Mouse (Mus musculus) heart, embryonic 14.5 days (tissue): Measurements from ENCODE around the gene Gtse1. TPM values are rescaled to one million over a fixed set of nuclear protein-coding genes. Genes with fewer than 3 reads are reported as not detected.

ENCODE experiments used
- ATAC-seq: fragments of 200-750 bp; cut with Nextera tagmentation; 2 replicates; pipeline ENCODE4 v1.8.0; 2017; ENCODE audit warnings: low read depth, moderate TSS enrichment; ENCODE audit not compliant: insufficient number of reproducible peaks, insufficient read depth, low FRiP score
- H3K27ac ChIP-seq, 2 experiments: fragments of 200-500 bp in 1 of 2; fragments of 300-500 bp in 1 of 2; sonication (generic) in 1 of 2; replicated peaks in 1 of 2; 2 replicates each; pipeline ENCODE4 v1.5.1; 2012 to 2014; ENCODE audit warnings: low read depth in 2 of 2, low read length in 2 of 2, control low read depth in 1 of 2, mild to moderate bottlenecking in 1 of 2, mixed read lengths in 1 of 2; ENCODE audit not compliant: control insufficient read depth in 1 of 2, insufficient read depth in 1 of 2
- H3K27me3 ChIP-seq: fragments of 300-500 bp; sonication (generic); 2 replicates; pipeline ENCODE4 v1.6.1; 2014; ENCODE audit warnings: mild to moderate bottlenecking, low read length, control low read depth; ENCODE audit not compliant: control insufficient read depth, insufficient read depth
- H3K36me3 ChIP-seq: fragments of 300-500 bp; sonication (generic); 2 replicates; pipeline ENCODE4 v1.6.1; 2014; ENCODE audit warnings: mild to moderate bottlenecking, control low read depth, low read length, mixed read lengths; ENCODE audit not compliant: control insufficient read depth, insufficient read depth
- H3K4me1 ChIP-seq, 2 experiments: fragments of 200-500 bp in 1 of 2; fragments of 300-500 bp in 1 of 2; sonication (generic) in 1 of 2; 2 replicates each; pipeline ENCODE4 v1.6.1; 2012 to 2014; ENCODE audit warnings: low read length in 2 of 2, control low read depth in 1 of 2, mixed read lengths in 1 of 2; ENCODE audit not compliant: control insufficient read depth in 2 of 2, insufficient read depth in 2 of 2
- H3K4me2 ChIP-seq: fragments of 300-500 bp; sonication (generic); 2 replicates; pipeline ENCODE4 v1.6.1; 2014; ENCODE audit warnings: mild to moderate bottlenecking, low read length
- H3K4me3 ChIP-seq, 2 experiments: fragments of 200-500 bp in 1 of 2; fragments of 300-500 bp in 1 of 2; sonication (generic) in 1 of 2; 2 replicates each; pipeline ENCODE4 v1.5.1; 2012 to 2014; ENCODE audit warnings: low read length in 2 of 2, mild to moderate bottlenecking in 2 of 2, control low read depth in 1 of 2, low read depth in 1 of 2, moderate library complexity in 1 of 2; ENCODE audit not compliant: control insufficient read depth in 1 of 2, insufficient read depth in 1 of 2
- H3K9ac ChIP-seq: fragments of 300-500 bp; sonication (generic); 2 replicates; pipeline ENCODE4 v1.6.1; 2014; ENCODE audit warnings: mild to moderate bottlenecking, low read length
- H3K9me3 ChIP-seq: fragments of 300-500 bp; sonication (generic); 2 replicates; pipeline ENCODE4 v1.6.1; 2016; ENCODE audit warnings: low read length, control low read depth; ENCODE audit not compliant: control insufficient read depth
- WGBS: fragments of 180-500 bp; shearing (Covaris S2); extraction: QIAGEN DNeasy Blood & Tissue Kit; methylation state at CpG from one replicate; pipeline ENCODE4 v1.1.7; 2014; 5-methylcytosine and 5-hydroxymethylcytosine counted together
- polyA plus RNA-seq: library from polyadenylated mRNA; unstranded; fragments of >200 nt; fragmentation: Nextera tagmentation; extraction: Ambion mirVana; gene quantifications from 2 replicates; pipeline ENCODE4 v1.2.1, GENCODE M21; 2014

Gtse1 gene
- polyA plus RNA-seq, 1 experiment from 2014 or later, result 21.8 TPM

- no peaks in the 10 kb centered on the region; the same call in 1 of the 2 replicates for H3K9me3 ChIP-seq
- peaks cover 2% of the 10 kb centered on the region in 2 experiments; a peak in 2 of 4 replicates for H3K4me1 ChIP-seq
- H3K4me3 ChIP-seq, result peak overlapping the region; percentile 50 to 52
- H3K36me3 ChIP-seq, result no peaks in the 10 kb centered on the region
- WGBS, result 20% methylated on average over 4 of the region's 4 CpGs
- H3K27ac ChIP-seq, result no peak overlapping the region
- peaks cover 24% of the 10 kb centered on the region for H3K27me3 ChIP-seq
- no peak for ATAC-seq
- peak overlapping the region; percentile 94 for H3K4me2 ChIP-seq
- peak overlapping the region; percentile 81 for H3K9ac ChIP-seq
These were observed 37.6 kb upstream of the Gtse1 start for GRCm38 (mm10) chr15:85822011-85822359.

- Histone ChIP-seq H3K27me3 (peaks cover 8% of the 10 kb centered on the region; the same call in 1 of the 2 replicates), H3K9me3 (no peaks in the 10 kb centered on the region), H3K9ac (no peak overlapping the region), H3K36me3 (no peaks in the 10 kb centered on the region), H3K4me3 (no peak overlapping the region), H3K4me1 (peaks cover 0 to 5% of the 10 kb centered on the region in 2 experiments; a peak in 2 of 4 replicates), H3K27ac (no peak overlapping the region), H3K4me2 (no peak overlapping the region)
- 39% methylated on average over 5 of the region's 5 CpGs for WGBS
- ATAC-seq, result no peak
These were observed 32.9 kb upstream of the Gtse1 start for GRCm38 (mm10) chr15:85826676-85827075.

- H3K4me2 ChIP-seq, result no peak overlapping the region
- H3K9ac ChIP-seq, result no peak overlapping the region
- peaks cover 0 to 8% of the 10 kb centered on the region in 2 experiments; a peak in 2 of 4 replicates for H3K4me1 ChIP-seq
- H3K36me3 ChIP-seq, result no peaks in the 10 kb centered on the region
- no peak for ATAC-seq
- 83% methylated on average over 4 of the region's 4 CpGs for WGBS
- no peaks in the 10 kb centered on the region for H3K9me3 ChIP-seq
- no peak overlapping the region for H3K4me3 ChIP-seq
- no peaks in the 10 kb centered on the region for H3K27me3 ChIP-seq
- H3K27ac ChIP-seq, result no peak overlapping the region
These were observed 31.5 kb upstream of the Gtse1 start for GRCm38 (mm10) chr15:85828071-85828470.

DNA sequence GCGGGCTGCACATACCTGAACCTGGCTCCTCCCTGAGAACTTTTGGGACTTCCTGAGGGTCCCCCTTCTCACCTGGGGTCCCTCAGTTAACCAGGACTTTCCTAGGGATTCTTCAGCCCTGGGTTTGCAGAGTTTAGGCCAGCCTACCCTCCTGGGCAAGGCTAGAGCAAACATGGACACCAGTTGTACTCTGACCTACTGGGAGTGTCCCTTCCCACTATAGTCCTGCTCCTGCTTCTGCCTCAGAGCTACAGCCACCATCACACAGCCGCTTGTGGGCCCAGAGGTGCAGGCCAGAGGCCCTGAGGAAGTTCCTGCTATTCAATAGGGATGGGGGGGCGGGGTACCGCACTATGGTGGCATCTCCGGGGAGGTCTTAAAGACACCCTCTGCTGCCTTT, 30.1 kb upstream of the Gtse1 start:
- 77% methylated on average over 5 of the region's 5 CpGs for WGBS
- peaks cover 0 to 8% of the 10 kb centered on the region in 2 experiments; a peak in 2 of 4 replicates for H3K4me1 ChIP-seq
- no peaks in the 10 kb centered on the region for H3K27me3 ChIP-seq
- H3K27ac ChIP-seq, result no peak overlapping the region
- ATAC-seq, result no peak
- H3K4me3 ChIP-seq, result no peak overlapping the region
- H3K9ac ChIP-seq, result no peak overlapping the region
- H3K4me2 ChIP-seq, result no peak overlapping the region
- no peaks in the 10 kb centered on the region for H3K9me3 ChIP-seq
- H3K36me3 ChIP-seq, result no peaks in the 10 kb centered on the region

GRCm38 (mm10) chr15:85831954-85832590, 27.5 kb upstream of the Gtse1 start, which contains the start of gene Ttc38:
Gene Ttc38, plus strand, starts transcription at chr15:85832306.
- 2% methylated on average over 27 of the region's 27 CpGs for WGBS
- no peak within 1 kb of the TSS for H3K27ac ChIP-seq
- H3K4me1 ChIP-seq, result peaks cover 0 to 8% of the 10 kb centered on the region in 2 experiments; a peak in 2 of 4 replicates
- peak within 1 kb of the TSS; percentile 94 for H3K4me2 ChIP-seq
- no peaks in the 10 kb centered on the region for H3K36me3 ChIP-seq
- no peaks in the 10 kb centered on the region for H3K27me3 ChIP-seq
- no peaks in the 10 kb centered on the region for H3K9me3 ChIP-seq
- H3K4me3 ChIP-seq, result peak within 1 kb of the TSS; percentile 66 to 68
- peak; percentile 59 for ATAC-seq
- peak within 1 kb of the TSS; percentile 77 for H3K9ac ChIP-seq

- WGBS, result 46% methylated on average over 8 of the region's 8 CpGs
- no peak for ATAC-seq
- Histone ChIP-seq H3K27me3 (no peaks in the 10 kb centered on the region), H3K4me3 (peak overlapping the region; percentile 66 to 68), H3K4me1 (peaks cover 0 to 8% of the 10 kb centered on the region in 2 experiments; a peak in 2 of 4 replicates), H3K27ac (no peak overlapping the region), H3K4me2 (peak overlapping the region; percentile 94), H3K9me3 (no peaks in the 10 kb centered on the region), H3K36me3 (no peaks in the 10 kb centered on the region), H3K9ac (peak overlapping the region; percentile 77)
These were observed 26.9 kb upstream of the Gtse1 start for GRCm38 (mm10) chr15:85832599-85832998.

DNA sequence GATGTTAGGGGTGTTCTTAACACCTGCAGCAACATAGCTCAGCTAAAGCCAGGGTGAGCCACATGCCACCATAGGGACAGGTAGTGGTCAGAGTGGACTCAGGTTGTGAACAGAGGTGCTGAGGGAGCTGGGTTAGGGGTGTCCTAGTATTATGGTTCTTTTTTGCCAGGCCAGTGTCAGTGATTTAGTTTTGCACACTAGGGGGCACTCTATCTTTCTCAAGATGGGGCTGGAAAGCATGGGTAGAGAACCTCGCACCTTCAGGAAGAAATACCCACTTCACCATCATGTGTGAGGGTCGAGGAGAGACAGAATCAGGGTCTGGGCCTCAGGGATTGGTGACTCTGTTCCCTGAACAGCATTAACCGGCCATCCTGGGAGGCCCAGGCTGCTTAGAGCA, 24.2 kb upstream of the Gtse1 start:
- 48% methylated on average over 3 of the region's 3 CpGs for WGBS
- H3K36me3 ChIP-seq, result no peaks in the 10 kb centered on the region
- H3K9me3 ChIP-seq, result no peaks in the 10 kb centered on the region
- H3K4me1 ChIP-seq, result peaks cover 0 to 8% of the 10 kb centered on the region in 2 experiments; a peak in 2 of 4 replicates
- no peaks in the 10 kb centered on the region for H3K27me3 ChIP-seq
- no peak for ATAC-seq
- no peak overlapping the region for H3K9ac ChIP-seq
- no peak overlapping the region for H3K4me2 ChIP-seq
- no peak overlapping the region for H3K4me3 ChIP-seq
- no peak overlapping the region for H3K27ac ChIP-seq

GRCm38 (mm10) chr15:85836887-85837286, 22.7 kb upstream of the Gtse1 start:
- H3K36me3 ChIP-seq, result no peaks in the 10 kb centered on the region
- H3K27ac ChIP-seq, result no peak overlapping the region
- WGBS, result 81% methylated on average over 5 of the region's 5 CpGs
- H3K4me2 ChIP-seq, result no peak overlapping the region
- ATAC-seq, result no peak
- no peak overlapping the region for H3K4me3 ChIP-seq
- H3K27me3 ChIP-seq, result no peaks in the 10 kb centered on the region
- peaks cover 0 to 4% of the 10 kb centered on the region in 2 experiments; a peak in 2 of 4 replicates for H3K4me1 ChIP-seq
- no peaks in the 10 kb centered on the region for H3K9me3 ChIP-seq
- H3K9ac ChIP-seq, result no peak overlapping the region
